Mouse (Mus musculus) hindbrain, embryonic 16.5 days (tissue): ENCODE data around the gene Siva1. TPM values are rescaled to one million over a fixed set of nuclear protein-coding genes. Genes with fewer than 3 reads are reported as not detected.

ENCODE experiments used
- ATAC-seq: fragments of 200-750 bp; cut with Nextera tagmentation; 2 replicates; pipeline ENCODE4 v1.8.0; 2017; ENCODE audit warnings: moderate TSS enrichment, moderate library complexity
- H3K27ac ChIP-seq: fragments of 300-500 bp; sonication (generic); 2 replicates; pipeline ENCODE4 v1.5.1; 2014; ENCODE audit warnings: low read depth, mild to moderate bottlenecking, control low read depth, low read length, moderate library complexity
- H3K27me3 ChIP-seq: fragments of 300-500 bp; sonication (generic); replicated peaks from 2 replicates; pipeline ENCODE4 v1.6.1; 2014; ENCODE audit warnings: low read length; ENCODE audit not compliant: control insufficient read depth, insufficient read depth
- H3K36me3 ChIP-seq: fragments of 300-500 bp; sonication (generic); 2 replicates; pipeline ENCODE4 v1.6.1; 2014; ENCODE audit warnings: mild to moderate bottlenecking, low read length, moderate library complexity, mixed read lengths; ENCODE audit not compliant: control insufficient read depth, insufficient read depth
- H3K4me1 ChIP-seq: fragments of 300-500 bp; sonication (generic); 2 replicates; pipeline ENCODE4 v1.6.1; 2014; ENCODE audit warnings: low read depth, low read length; ENCODE audit not compliant: control insufficient read depth, insufficient read depth
- H3K4me2 ChIP-seq: fragments of 300-500 bp; sonication (generic); 2 replicates; pipeline ENCODE4 v1.6.1; 2014; ENCODE audit warnings: mild to moderate bottlenecking, low read length, control low read depth, moderate library complexity
- H3K4me3 ChIP-seq: fragments of 300-500 bp; sonication (generic); 2 replicates; pipeline ENCODE4 v1.5.1; 2014; ENCODE audit warnings: mild to moderate bottlenecking, low read length, control low read depth, moderate library complexity
- H3K9ac ChIP-seq: fragments of 300-500 bp; sonication (generic); 2 replicates; pipeline ENCODE4 v1.6.1; 2014; ENCODE audit warnings: low read depth, mild to moderate bottlenecking, control low read depth, low read length, moderate library complexity
- H3K9me3 ChIP-seq: fragments of 300-500 bp; sonication (generic); 2 replicates; pipeline ENCODE4 v1.6.1; 2014; ENCODE audit warnings: mild to moderate bottlenecking, low read length, moderate library complexity; ENCODE audit not compliant: control insufficient read depth
- WGBS: fragments of 180-500 bp; shearing (Covaris S2); extraction: QIAGEN DNeasy Blood & Tissue Kit; methylation state at CpG from one replicate; pipeline ENCODE4 v1.1.7; 2014; 5-methylcytosine and 5-hydroxymethylcytosine counted together
- polyA plus RNA-seq: library from polyadenylated mRNA; unstranded; fragments of >200 nt; fragmentation: Nextera tagmentation; extraction: Ambion mirVana; gene quantifications from 2 replicates; pipeline ENCODE4 v1.2.1, GENCODE M21; 2015

Siva1 gene
- 48.1 and 57.5 TPM in 2 replicates for polyA plus RNA-seq

DNA sequence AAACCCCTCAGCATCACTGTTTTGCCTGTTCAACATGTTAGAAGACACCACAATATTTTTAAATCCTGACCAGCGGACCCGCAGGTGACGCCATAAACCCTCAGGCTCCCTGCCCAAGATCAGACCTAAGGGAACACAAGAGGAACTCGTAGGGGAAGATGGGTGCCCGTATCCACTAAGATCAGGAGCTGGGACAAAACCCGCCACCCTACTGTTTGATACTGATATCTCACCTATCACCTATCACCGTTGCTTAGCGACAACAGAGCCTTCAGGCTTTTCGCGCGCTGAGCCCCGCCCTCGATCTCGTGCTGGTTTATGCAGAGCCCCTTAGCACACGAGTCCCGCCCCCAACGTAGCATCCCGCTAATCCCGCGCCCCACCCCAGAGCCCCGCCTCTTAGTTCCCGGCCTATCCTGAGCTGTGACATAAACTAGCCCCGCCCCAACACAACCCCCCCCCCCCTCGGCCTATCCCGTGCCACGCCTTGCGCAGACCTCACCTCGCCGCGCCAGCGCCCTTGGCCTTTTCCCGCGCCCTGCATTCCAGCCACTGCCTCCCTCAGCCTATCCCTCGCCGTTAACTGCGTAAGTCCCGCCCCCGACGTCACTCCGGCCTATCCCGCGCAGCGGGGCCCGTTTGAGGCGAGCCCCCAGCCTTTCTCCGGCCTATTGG is at the start of gene Siva1:
Siva1 (plus strand) TSS at position 500 of the 675 bp plus-strand sequence.
- ATAC-seq: peak; percentile 97
- no peaks in the 10 kb centered on the region for H3K27me3 ChIP-seq
- H3K4me2 ChIP-seq: peak within 1 kb of the TSS; percentile 73
- no peaks in the 10 kb centered on the region for H3K9me3 ChIP-seq
- under 1% methylated on average over 46 of the region's 46 CpGs for WGBS
- peaks cover 4% of the 10 kb centered on the region for H3K36me3 ChIP-seq
- H3K4me3 ChIP-seq: peak within 1 kb of the TSS; percentile 53
- peaks cover 19% of the 10 kb centered on the region for H3K4me1 ChIP-seq
- H3K9ac ChIP-seq: peak within 1 kb of the TSS; percentile 66
- peak within 1 kb of the TSS; percentile 75 for H3K27ac ChIP-seq

- no peak for ATAC-seq
- H3K9me3 ChIP-seq: no peaks in the 10 kb centered on the region
- no peak overlapping the region for H3K27ac ChIP-seq
Measured at GRCm38 (mm10) chr12:112594989-112595388, 49.5 kb upstream of the Siva1 start.

DNA sequence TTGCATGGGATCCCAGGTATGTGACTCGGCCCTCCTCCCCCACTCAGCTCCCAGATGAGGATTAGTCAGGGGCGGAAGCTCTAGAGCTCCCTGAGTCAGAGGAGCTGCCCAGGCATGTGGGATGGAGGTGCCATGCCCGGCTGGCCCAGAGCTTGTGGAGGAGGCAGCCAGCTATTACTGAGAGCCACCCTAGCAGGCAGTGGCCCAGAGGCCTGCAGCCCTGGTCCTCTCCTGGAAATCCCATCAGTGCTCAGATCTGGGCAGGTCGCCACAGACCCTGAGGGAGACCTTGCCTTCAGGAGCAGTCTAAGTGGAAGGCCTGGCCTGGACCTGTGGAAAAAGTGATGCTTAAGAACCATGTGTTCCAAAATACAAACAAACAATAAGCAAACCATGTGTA is 48.9 kb upstream of the Siva1 start:
- H3K27me3 ChIP-seq: no peaks in the 10 kb centered on the region
- no peaks in the 10 kb centered on the region for H3K36me3 ChIP-seq
- no peak overlapping the region for H3K4me3 ChIP-seq
- no peak for ATAC-seq
- H3K4me2 ChIP-seq: no peak overlapping the region
- H3K9ac ChIP-seq: no peak overlapping the region
- H3K27ac ChIP-seq: no peak overlapping the region
- H3K9me3 ChIP-seq: no peaks in the 10 kb centered on the region
- 84% methylated on average over 4 of the region's 4 CpGs for WGBS
- peaks cover 12% of the 10 kb centered on the region for H3K4me1 ChIP-seq

More at GRCm38 (mm10) chr12:112594989-112595388, 49.5 kb upstream of the Siva1 start:
- no peak overlapping the region for H3K4me3 ChIP-seq
- no peaks in the 10 kb centered on the region for H3K36me3 ChIP-seq
- H3K4me2 ChIP-seq: no peak overlapping the region
- peaks cover 12% of the 10 kb centered on the region for H3K4me1 ChIP-seq
- H3K27me3 ChIP-seq: no peaks in the 10 kb centered on the region
- 34% methylated on average over 4 of the region's 4 CpGs for WGBS
- H3K9ac ChIP-seq: no peak overlapping the region

GRCm38 (mm10) chr12:112596454-112596853 is 48.0 kb upstream of the Siva1 start:
- Histone ChIP-seq H3K4me1 (peaks cover 12% of the 10 kb centered on the region), H3K9me3 (no peaks in the 10 kb centered on the region), H3K4me2 (no peak overlapping the region), H3K36me3 (no peaks in the 10 kb centered on the region), H3K27ac (no peak overlapping the region), H3K9ac (no peak overlapping the region), H3K27me3 (no peaks in the 10 kb centered on the region), H3K4me3 (no peak overlapping the region)
- 71% methylated on average over 9 of the region's 9 CpGs for WGBS
- no peak for ATAC-seq

DNA sequence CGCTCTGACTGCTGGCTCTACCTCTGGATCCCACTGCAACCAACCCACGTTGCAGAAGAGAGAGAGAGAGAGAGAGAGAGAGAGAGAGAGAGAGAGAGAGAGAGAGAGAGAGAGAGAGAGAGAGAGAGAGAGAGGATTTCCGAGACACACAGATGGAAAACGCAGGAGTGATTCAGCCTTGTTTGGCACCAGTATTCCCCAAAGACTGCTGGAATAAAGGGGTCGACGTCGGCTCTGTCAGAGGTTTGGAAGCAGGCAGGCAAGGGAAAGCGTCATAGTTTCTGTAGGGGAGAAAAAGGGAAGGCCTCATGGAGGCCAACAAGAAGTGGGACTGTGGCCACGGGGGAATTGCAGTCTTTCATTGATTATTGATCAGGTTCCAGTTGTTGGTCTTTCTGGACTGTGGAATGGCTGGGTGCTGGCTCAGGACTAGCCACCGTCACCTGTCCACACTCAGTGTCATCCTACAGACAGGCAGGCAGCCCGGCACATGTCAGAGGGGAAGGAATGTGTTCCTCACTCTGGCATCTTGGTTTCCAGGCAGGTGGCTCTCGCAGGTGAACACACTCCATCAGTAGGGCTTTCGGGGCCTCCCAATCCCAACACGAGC is 47.5 kb upstream of the Siva1 start:
- Histone ChIP-seq H3K4me2 (no peak overlapping the region), H3K4me3 (no peak overlapping the region), H3K9me3 (no peaks in the 10 kb centered on the region), H3K27me3 (no peaks in the 10 kb centered on the region), H3K27ac (no peak overlapping the region), H3K4me1 (peaks cover 12% of the 10 kb centered on the region), H3K9ac (no peak overlapping the region), H3K36me3 (no peaks in the 10 kb centered on the region)
- WGBS: 71% methylated on average over 14 of the region's 14 CpGs
- ATAC-seq: no peak

GRCm38 (mm10) chr12:112597618-112598017 is 46.9 kb upstream of the Siva1 start:
- no peak for ATAC-seq
- no peaks in the 10 kb centered on the region for H3K36me3 ChIP-seq
- H3K9me3 ChIP-seq: no peaks in the 10 kb centered on the region
- peak overlapping the region; percentile 11; the same call in 1 of the 2 replicates for H3K9ac ChIP-seq
- WGBS: 83% methylated on average over 8 of the region's 8 CpGs
- no peaks in the 10 kb centered on the region for H3K27me3 ChIP-seq
- H3K27ac ChIP-seq: no peak overlapping the region
- H3K4me3 ChIP-seq: no peak overlapping the region
- H3K4me2 ChIP-seq: no peak overlapping the region
- peaks cover 12% of the 10 kb centered on the region for H3K4me1 ChIP-seq

DNA sequence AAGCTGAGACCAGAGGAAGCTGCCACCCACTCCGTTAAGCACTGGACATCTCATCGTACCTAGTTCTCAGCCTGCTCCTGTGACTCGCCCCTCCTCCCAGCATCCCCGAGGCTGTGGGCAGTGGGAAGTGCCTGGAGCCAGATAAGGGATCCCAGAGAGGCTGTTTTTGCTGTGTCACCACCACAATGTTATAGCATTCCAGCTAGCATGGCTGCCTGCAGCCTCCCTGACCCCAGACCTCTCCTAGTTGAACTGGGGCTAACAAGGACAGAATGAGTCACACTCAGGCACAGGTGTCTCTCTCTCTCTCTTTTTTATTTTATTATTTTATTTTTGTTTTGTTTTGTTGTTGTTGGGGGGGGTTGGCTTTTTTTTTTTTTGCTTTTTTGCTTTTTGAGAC is 45.3 kb upstream of the Siva1 start:
- no peak for ATAC-seq
- peaks cover 12% of the 10 kb centered on the region for H3K4me1 ChIP-seq
- WGBS: 50% methylated on average over 4 of the region's 4 CpGs
- no peak overlapping the region for H3K27ac ChIP-seq
- no peak overlapping the region for H3K4me2 ChIP-seq
- no peak overlapping the region for H3K4me3 ChIP-seq
- no peaks in the 10 kb centered on the region for H3K36me3 ChIP-seq
- H3K27me3 ChIP-seq: no peaks in the 10 kb centered on the region
- H3K9me3 ChIP-seq: no peaks in the 10 kb centered on the region
- H3K9ac ChIP-seq: no peak overlapping the region

DNA sequence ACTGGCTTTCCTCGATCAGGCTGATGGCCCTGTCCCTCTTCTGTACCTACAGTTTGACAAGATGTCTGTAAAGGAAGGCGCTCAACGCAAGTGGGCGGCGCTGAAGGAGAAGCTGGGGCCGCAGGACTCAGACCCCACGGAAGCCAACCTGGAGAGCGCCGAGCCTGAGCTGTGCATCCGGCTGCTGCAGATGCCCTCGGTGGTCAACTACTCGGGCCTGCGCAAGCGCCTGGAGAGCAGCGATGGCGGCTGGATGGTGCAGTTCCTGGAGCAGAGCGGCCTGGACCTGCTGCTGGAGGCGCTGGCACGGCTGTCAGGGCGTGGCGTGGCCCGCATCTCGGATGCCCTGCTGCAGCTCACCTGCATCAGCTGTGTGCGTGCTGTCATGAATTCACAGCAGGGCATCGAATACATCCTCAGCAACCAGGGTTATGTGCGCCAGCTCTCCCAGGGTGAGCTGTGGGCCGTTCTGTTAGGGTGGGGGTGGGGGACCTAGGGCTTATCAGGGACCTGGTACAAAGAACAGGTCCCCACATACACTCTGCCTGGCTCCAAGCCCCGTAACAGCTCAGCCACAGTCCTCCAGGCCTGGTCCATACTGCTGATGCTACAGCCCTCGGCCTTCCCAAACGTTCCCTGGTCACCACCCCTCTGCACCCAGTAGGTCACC is 44.4 kb upstream of the Siva1 start:
- H3K9me3 ChIP-seq: no peaks in the 10 kb centered on the region
- H3K27me3 ChIP-seq: no peaks in the 10 kb centered on the region
- no peaks in the 10 kb centered on the region for H3K36me3 ChIP-seq
- H3K9ac ChIP-seq: no peak overlapping the region
- H3K4me2 ChIP-seq: no peak overlapping the region
- ATAC-seq: no peak
- no peak overlapping the region for H3K4me3 ChIP-seq
- H3K4me1 ChIP-seq: peaks cover 4% of the 10 kb centered on the region
- 80% methylated on average over 30 of the region's 30 CpGs for WGBS
- H3K27ac ChIP-seq: no peak overlapping the region

DNA sequence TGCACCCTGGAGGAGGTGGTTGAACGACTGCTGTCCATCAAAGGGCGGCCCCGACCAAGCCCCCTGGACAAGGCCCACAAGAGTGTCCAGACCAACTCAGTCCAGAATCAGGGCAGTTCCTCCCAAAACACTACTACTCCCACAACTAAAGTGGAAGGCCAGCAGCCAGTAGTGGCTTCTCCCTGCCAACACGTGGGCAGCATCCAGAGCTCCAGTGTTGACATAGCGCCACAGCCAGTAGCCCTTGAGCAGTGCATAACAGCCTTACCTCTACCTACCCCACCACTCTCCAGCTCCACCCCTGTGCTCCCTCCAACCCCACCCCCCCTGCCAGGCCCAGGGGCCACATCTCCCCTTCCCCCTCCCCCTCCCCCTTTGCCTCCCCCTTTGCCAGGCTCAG is 40.5 kb upstream of the Siva1 start:
- ATAC-seq: no peak
- H3K27ac ChIP-seq: no peak overlapping the region
- no peaks in the 10 kb centered on the region for H3K36me3 ChIP-seq
- H3K27me3 ChIP-seq: no peaks in the 10 kb centered on the region
- no peak overlapping the region for H3K4me2 ChIP-seq
- no peaks in the 10 kb centered on the region for H3K9me3 ChIP-seq
- WGBS: 77% methylated on average over 5 of the region's 5 CpGs
- H3K4me1 ChIP-seq: no peaks in the 10 kb centered on the region
- H3K9ac ChIP-seq: no peak overlapping the region
- H3K4me3 ChIP-seq: no peak overlapping the region
